Mouse (Mus musculus) liver, embryonic 16.5 days (tissue): ENCODE measurements around the gene Atp5h. TPM values are rescaled to one million over a fixed set of nuclear protein-coding genes. Genes with fewer than 3 reads are reported as not detected.

Source experiments
- ATAC-seq: fragments of 200-750 bp; cut with Nextera tagmentation; 2 replicates; pipeline ENCODE4 v1.8.0; 2017; ENCODE audit warnings: low read depth, mild to moderate bottlenecking, moderate number of reproducible peaks, moderate library complexity
- H3K27ac ChIP-seq: fragments of 300-500 bp; sonication (generic); 2 replicates; pipeline ENCODE4 v1.5.1; 2014; ENCODE audit warnings: mild to moderate bottlenecking, low read length
- H3K27me3 ChIP-seq: fragments of 300-500 bp; sonication (generic); 2 replicates; pipeline ENCODE4 v1.6.1; 2014; ENCODE audit warnings: low read depth, low read length, mixed read lengths; ENCODE audit not compliant: control insufficient read depth, insufficient read depth
- H3K36me3 ChIP-seq: fragments of 300-500 bp; sonication (generic); 2 replicates; pipeline ENCODE4 v1.6.1; 2014; ENCODE audit warnings: mild to moderate bottlenecking; ENCODE audit not compliant: control insufficient read depth, insufficient read depth
- H3K4me1 ChIP-seq: fragments of 300-500 bp; sonication (generic); 2 replicates; pipeline ENCODE4 v1.6.1; 2014; ENCODE audit warnings: low read depth, low read length, mixed read lengths; ENCODE audit not compliant: control insufficient read depth
- H3K4me2 ChIP-seq: fragments of 300-500 bp; sonication (generic); 2 replicates; pipeline ENCODE4 v1.6.1; 2014; ENCODE audit warnings: low read depth, low read length, mixed read lengths
- H3K4me3 ChIP-seq: fragments of 300-500 bp; sonication (generic); 2 replicates; pipeline ENCODE4 v1.5.1; 2014; ENCODE audit warnings: low read depth, mild to moderate bottlenecking, low read length
- H3K9ac ChIP-seq: fragments of 300-500 bp; sonication (generic); 2 replicates; pipeline ENCODE4 v1.6.1; 2014; ENCODE audit warnings: low read depth, low read length
- H3K9me3 ChIP-seq: fragments of 300-500 bp; sonication (generic); replicated peaks from 2 replicates; pipeline ENCODE4 v1.6.1; 2016; ENCODE audit warnings: low read length; ENCODE audit not compliant: control insufficient read depth
- WGBS: fragments of 180-500 bp; shearing (Covaris S2); extraction: QIAGEN DNeasy Blood & Tissue Kit; methylation state at CpG from one replicate; pipeline ENCODE4 v1.1.7; 2014; ENCODE audit not compliant: insufficient replicate concordance; 5-methylcytosine and 5-hydroxymethylcytosine counted together
- polyA plus RNA-seq: library from polyadenylated mRNA; unstranded; fragments of >200 nt; fragmentation: Nextera tagmentation; extraction: Ambion mirVana; gene quantifications from 2 replicates; pipeline ENCODE4 v1.2.1, GENCODE M21; 2015

The Atp5h gene
- polyA plus RNA-seq, 1 experiment from 2014 or later, result 482 TPM

- H3K27me3 ChIP-seq, result no peaks in the 10 kb centered on the region
- no peak for ATAC-seq
- no peaks in the 10 kb centered on the region for H3K9me3 ChIP-seq
- no peaks in the 10 kb centered on the region; the same call in 1 of the 2 replicates for H3K4me1 ChIP-seq
- H3K9ac ChIP-seq, result no peak overlapping the region
- H3K36me3 ChIP-seq, result no peaks in the 10 kb centered on the region
- H3K4me3 ChIP-seq, result no peak overlapping the region
- 40% methylated on average over 3 of the region's 3 CpGs for WGBS
- H3K4me2 ChIP-seq, result peak overlapping the region; percentile 30; the same call in 1 of the 2 replicates
- peak overlapping the region; percentile 58 for H3K27ac ChIP-seq
These were observed 27.1 kb upstream of the Atp5h start for GRCm38 (mm10) chr11:115446906-115447305.

GRCm38 (mm10) chr11:115441417-115441816 lies 21.7 kb upstream of the Atp5h start:
- Histone ChIP-seq H3K4me3 (no peak overlapping the region), H3K27me3 (peaks cover under 1% of the 10 kb centered on the region; the same call in 1 of the 2 replicates), H3K9me3 (peaks cover 4% of the 10 kb centered on the region; the same call in 1 of the 2 replicates), H3K4me1 (peaks cover 4% of the 10 kb centered on the region; the same call in 1 of the 2 replicates), H3K27ac (no peak overlapping the region), H3K4me2 (no peak overlapping the region), H3K9ac (no peak overlapping the region), H3K36me3 (no peaks in the 10 kb centered on the region)
- 47% methylated on average over 15 of the region's 15 CpGs for WGBS
- no peak for ATAC-seq

GRCm38 (mm10) chr11:115439906-115440595 lies 20.3 kb upstream of the Atp5h start, which contains the start of gene Trim80:
Gene Trim80 (plus strand): TSS chr11:115440545.
- Histone ChIP-seq H3K4me1 (peaks cover 8% of the 10 kb centered on the region), H3K27me3 (peaks cover 13% of the 10 kb centered on the region), H3K36me3 (no peaks in the 10 kb centered on the region), H3K27ac (no peak within 1 kb of the TSS), H3K9ac (no peak within 1 kb of the TSS), H3K4me2 (no peak within 1 kb of the TSS), H3K9me3 (peaks cover 4% of the 10 kb centered on the region; the same call in 1 of the 2 replicates), H3K4me3 (no peak within 1 kb of the TSS)
- 77% methylated on average over 9 of the region's 9 CpGs for WGBS
- no peak for ATAC-seq

GRCm38 (mm10) chr11:115439326-115439725 lies 19.6 kb upstream of the Atp5h start:
- Histone ChIP-seq H3K4me3 (no peak overlapping the region), H3K27me3 (peaks cover 19% of the 10 kb centered on the region), H3K36me3 (no peaks in the 10 kb centered on the region), H3K9ac (no peak overlapping the region), H3K4me2 (no peak overlapping the region), H3K9me3 (peaks cover 4% of the 10 kb centered on the region; the same call in 1 of the 2 replicates), H3K27ac (no peak overlapping the region), H3K4me1 (peaks cover 8% of the 10 kb centered on the region)
- ATAC-seq, result no peak
- WGBS, result 61% methylated on average over 3 of the region's 3 CpGs

- 49% methylated on average over 5 of the region's 5 CpGs for WGBS
- peaks cover 19% of the 10 kb centered on the region for H3K27me3 ChIP-seq
These were observed 17.9 kb upstream of the Atp5h start for GRCm38 (mm10) chr11:115437571-115438122.

GRCm38 (mm10) chr11:115435596-115436337 lies 16.0 kb upstream of the Atp5h start:
- peaks cover 4% of the 10 kb centered on the region; the same call in 1 of the 2 replicates for H3K9me3 ChIP-seq
- H3K27ac ChIP-seq, result no peak overlapping the region
- H3K36me3 ChIP-seq, result no peaks in the 10 kb centered on the region; the same call in 1 of the 2 replicates
- peaks cover 19% of the 10 kb centered on the region for H3K27me3 ChIP-seq
- no peak for ATAC-seq
- 4% methylated on average over 31 of the region's 31 CpGs for WGBS
- peaks cover 8% of the 10 kb centered on the region for H3K4me1 ChIP-seq
- peak overlapping the region; percentile 28; the same call in 1 of the 2 replicates for H3K9ac ChIP-seq
- H3K4me2 ChIP-seq, result peak overlapping the region; percentile 28
- peak overlapping the region; percentile 12; the same call in 1 of the 2 replicates for H3K4me3 ChIP-seq

More at GRCm38 (mm10) chr11:115437571-115438122, 17.9 kb upstream of the Atp5h start:
- Histone ChIP-seq H3K4me1 (peaks cover 8% of the 10 kb centered on the region), H3K4me2 (no peak overlapping the region), H3K9ac (no peak overlapping the region), H3K36me3 (no peaks in the 10 kb centered on the region), H3K4me3 (no peak overlapping the region), H3K9me3 (peaks cover 4% of the 10 kb centered on the region; the same call in 1 of the 2 replicates), H3K27ac (no peak overlapping the region)
- no peak for ATAC-seq

GRCm38 (mm10) chr11:115433342-115433741 lies 13.6 kb upstream of the Atp5h start:
- H3K27ac ChIP-seq, result peak overlapping the region; percentile 23
- 67% methylated on average over 6 of the region's 6 CpGs for WGBS
- ATAC-seq, result no peak

GRCm38 (mm10) chr11:115432814-115433213 lies 13.1 kb upstream of the Atp5h start:
- H3K36me3 ChIP-seq, result no peaks in the 10 kb centered on the region; the same call in 1 of the 2 replicates
- no peak overlapping the region for H3K4me3 ChIP-seq
- WGBS, result 58% methylated on average over 4 of the region's 4 CpGs
- no peak overlapping the region for H3K9ac ChIP-seq
- peaks cover 19% of the 10 kb centered on the region for H3K27me3 ChIP-seq
- H3K27ac ChIP-seq, result peak overlapping the region; percentile 52
- peak; percentile 63 for ATAC-seq
- H3K4me2 ChIP-seq, result no peak overlapping the region
- peaks cover 10% of the 10 kb centered on the region for H3K4me1 ChIP-seq
- H3K9me3 ChIP-seq, result no peaks in the 10 kb centered on the region

More at GRCm38 (mm10) chr11:115433342-115433741, 13.6 kb upstream of the Atp5h start:
- Histone ChIP-seq H3K4me1 (peaks cover 8% of the 10 kb centered on the region), H3K27me3 (peaks cover 19% of the 10 kb centered on the region), H3K36me3 (no peaks in the 10 kb centered on the region; the same call in 1 of the 2 replicates), H3K4me2 (no peak overlapping the region), H3K9ac (no peak overlapping the region), H3K9me3 (no peaks in the 10 kb centered on the region), H3K4me3 (no peak overlapping the region)
